Mouse (Mus musculus): ENCODE measurements around the gene Psip1.

The Psip1 gene

GRCm38 (mm10) chr4:83417820-83418186 is 68.5 kb downstream of the Psip1 start:
- no peak for DNase-seq (ENCODE audit: low spot score in 2 of 2)

GRCm38 (mm10) chr4:83417160-83417819 is 69.0 kb downstream of the Psip1 start, which contains the start of gene Snapc3:
Snapc3 (plus strand) TSS chr4:83417724.
- peak; percentile 97 to 98 for DNase-seq (ENCODE audit: low spot score in 2 of 2)

DNA sequence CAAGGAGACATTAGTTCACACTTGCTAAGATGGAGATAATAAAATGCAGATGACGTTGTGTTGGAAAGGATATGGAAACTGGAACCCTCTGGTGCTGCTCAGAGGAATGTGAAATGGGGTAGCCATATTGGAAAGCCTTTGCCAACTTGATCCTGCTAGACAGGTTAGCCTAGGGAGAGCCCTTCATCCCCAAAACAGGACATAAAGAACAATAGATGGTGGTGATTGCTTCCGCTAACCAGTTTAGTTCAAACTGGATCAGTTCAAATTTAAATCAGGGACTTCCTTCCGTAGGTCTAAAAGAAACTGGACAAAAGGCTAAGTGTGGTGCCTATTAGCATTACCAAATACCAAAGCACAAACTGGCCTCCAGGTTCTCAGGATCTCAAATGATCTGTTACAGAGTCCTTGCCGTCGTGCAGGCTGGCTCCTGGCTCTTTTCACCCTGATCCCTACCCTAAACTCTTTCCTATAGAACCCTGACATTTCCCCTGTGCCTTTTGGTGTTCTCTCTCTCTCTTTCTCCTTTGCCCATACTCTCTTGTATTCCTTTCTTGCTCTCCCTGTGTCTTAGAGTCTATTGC is 71.9 kb downstream of the Psip1 start:
- no peak for DNase-seq (ENCODE audit: low spot score in 2 of 2)

- no peak for DNase-seq (ENCODE audit: low spot score in 2 of 2)
These were observed 74.2 kb downstream of the Psip1 start for GRCm38 (mm10) chr4:83412060-83412459.

GRCm38 (mm10) chr4:83409867-83410505 is 76.3 kb downstream of the Psip1 start:
- no peak for DNase-seq (ENCODE audit: low spot score in 2 of 2)

DNA sequence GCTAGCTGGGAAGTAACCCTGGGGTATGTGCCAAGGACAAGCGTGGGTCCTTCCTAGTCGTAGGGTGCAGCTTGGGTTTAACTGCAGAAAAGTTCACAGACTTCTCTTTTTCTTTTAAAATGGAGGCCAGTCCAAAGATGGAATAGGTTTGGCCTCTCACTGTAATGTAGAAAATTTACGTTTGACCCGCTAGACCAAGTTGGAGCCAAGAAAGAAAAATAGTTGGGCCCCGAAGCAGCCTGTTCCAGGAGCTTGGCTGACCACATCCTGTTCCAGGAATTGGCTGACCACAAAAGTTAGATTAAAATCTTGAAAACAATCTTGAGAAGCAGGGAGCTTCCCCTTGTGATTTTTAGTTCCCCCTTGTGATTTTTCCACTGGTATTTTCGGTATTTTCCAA is 78.6 kb downstream of the Psip1 start:
- DNase-seq (ENCODE audit: low spot score in 2 of 2) = no peak
